Mouse (Mus musculus) ZHBTc4 (cell line): ENCODE data around the gene Podn.
"Not testable (repeated sequence)": the region's sequence is repeated elsewhere in the genome, so short reads cannot be mapped to it uniquely, and the experiment has no call there.

Experiments used
- DNase-seq: peaks from one replicate; pipeline ENCODE4 v3.0.0-alpha.2; 2011; ENCODE audit warnings: low read depth, low spot score

The Podn gene

GRCm38 (mm10) chr4:108096345-108096744, at the start of gene Podn:
Gene Podn (minus strand): TSS chr4:108096445.
- no peak for DNase-seq

- peak; percentile 80 for DNase-seq
Observed at GRCm38 (mm10) chr4:108145554-108145953, 49.3 kb upstream of the Podn start.

GRCm38 (mm10) chr4:108144880-108145279, 48.6 kb upstream of the Podn start, which contains the start of gene Scp2:
Gene Scp2 (minus strand): TSS chr4:108144998.
- DNase-seq = peak; percentile 47

- DNase-seq = no peak
Observed at GRCm38 (mm10) chr4:108143778-108144177, 47.5 kb upstream of the Podn start.

- DNase-seq = not testable (repeated sequence)
Observed at GRCm38 (mm10) chr4:108143178-108143577, 46.9 kb upstream of the Podn start.

GRCm38 (mm10) chr4:108136938-108137337, 40.7 kb upstream of the Podn start:
- DNase-seq = no peak

GRCm38 (mm10) chr4:108130452-108130851, 34.2 kb upstream of the Podn start:
- DNase-seq = no peak

- DNase-seq = no peak
Observed at GRCm38 (mm10) chr4:108128339-108128738, 32.1 kb upstream of the Podn start.

GRCm38 (mm10) chr4:108127516-108127915, 31.3 kb upstream of the Podn start:
- DNase-seq = no peak

GRCm38 (mm10) chr4:108126260-108126659, 30.0 kb upstream of the Podn start:
- DNase-seq = no peak

GRCm38 (mm10) chr4:108124104-108124503, 27.9 kb upstream of the Podn start:
- DNase-seq = no peak

GRCm38 (mm10) chr4:108117924-108118876, 22.0 kb upstream of the Podn start:
- DNase-seq = peak; percentile 98

GRCm38 (mm10) chr4:108117488-108117887, 21.2 kb upstream of the Podn start:
- DNase-seq = peak; percentile 17

- DNase-seq = no peak
Observed at GRCm38 (mm10) chr4:108116466-108116865, 20.2 kb upstream of the Podn start.

GRCm38 (mm10) chr4:108110706-108111105, 14.5 kb upstream of the Podn start:
- no peak for DNase-seq

GRCm38 (mm10) chr4:108109728-108110127, 13.5 kb upstream of the Podn start:
- DNase-seq = no peak

GRCm38 (mm10) chr4:108092741-108093397, 3.4 kb downstream of the Podn start:
- DNase-seq = no peak

GRCm38 (mm10) chr4:108083993-108084392, 12.3 kb downstream of the Podn start:
- DNase-seq = no peak

GRCm38 (mm10) chr4:108083032-108083735, 13.1 kb downstream of the Podn start:
- DNase-seq = no peak

GRCm38 (mm10) chr4:108082401-108082806, 13.8 kb downstream of the Podn start:
- DNase-seq = no peak

GRCm38 (mm10) chr4:108080876-108081275, 15.4 kb downstream of the Podn start:
- DNase-seq = no peak

GRCm38 (mm10) chr4:108079762-108080161, 16.5 kb downstream of the Podn start:
- DNase-seq = no peak
